Mouse (Mus musculus): ENCODE results near the gene Casc1.

Casc1 gene

GRCm38 (mm10) chr6:145204440-145204839 lies 6.4 kb downstream of the Casc1 start:
- peak in 1 of 2 experiments; percentile 55 for DNase-seq (ENCODE audit: low spot score in 2 of 2)

DNA sequence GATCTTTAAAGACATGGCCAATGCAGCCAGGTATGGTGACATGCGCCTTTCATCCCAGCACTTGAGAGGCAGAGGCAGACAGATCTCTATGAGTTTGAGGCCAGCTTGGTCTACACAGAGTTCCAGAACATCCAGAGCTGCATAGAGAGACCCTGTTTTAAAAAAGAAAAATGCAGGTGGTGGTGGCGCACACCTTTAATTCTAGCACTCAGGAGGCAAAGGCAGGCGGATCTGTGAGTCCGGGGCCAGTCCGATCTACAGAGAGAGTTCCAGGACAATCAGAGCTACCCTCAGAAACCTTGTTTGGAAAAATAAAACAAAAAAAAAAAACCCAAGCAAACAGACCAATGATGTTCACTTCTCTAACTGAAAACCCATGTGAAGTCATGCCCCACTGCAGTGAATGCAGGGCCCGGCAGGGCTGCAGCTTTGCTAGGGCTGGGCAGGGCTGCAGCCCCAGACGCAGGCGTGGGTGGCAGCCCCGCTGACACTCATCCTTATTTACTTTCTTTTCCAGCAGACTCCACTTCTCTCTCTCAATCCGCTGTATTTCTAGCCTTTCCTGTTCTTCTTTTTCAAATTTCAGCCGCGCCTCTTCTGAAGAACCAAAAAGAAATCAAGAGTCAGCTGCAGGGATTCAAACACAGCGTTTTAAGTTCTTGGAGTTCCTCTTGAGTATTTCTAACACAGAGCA lies 8.2 kb downstream of the Casc1 start:
- peak in 1 of 2 experiments; percentile 39 for DNase-seq (ENCODE audit: low spot score in 2 of 2)

- DNase-seq (ENCODE audit: low spot score in 2 of 2) = no peak
Measured at GRCm38 (mm10) chr6:145197949-145198686, 12.7 kb downstream of the Casc1 start.

GRCm38 (mm10) chr6:145193446-145193845 lies 17.4 kb downstream of the Casc1 start:
- no peak for DNase-seq (ENCODE audit: low spot score in 2 of 2)

DNA sequence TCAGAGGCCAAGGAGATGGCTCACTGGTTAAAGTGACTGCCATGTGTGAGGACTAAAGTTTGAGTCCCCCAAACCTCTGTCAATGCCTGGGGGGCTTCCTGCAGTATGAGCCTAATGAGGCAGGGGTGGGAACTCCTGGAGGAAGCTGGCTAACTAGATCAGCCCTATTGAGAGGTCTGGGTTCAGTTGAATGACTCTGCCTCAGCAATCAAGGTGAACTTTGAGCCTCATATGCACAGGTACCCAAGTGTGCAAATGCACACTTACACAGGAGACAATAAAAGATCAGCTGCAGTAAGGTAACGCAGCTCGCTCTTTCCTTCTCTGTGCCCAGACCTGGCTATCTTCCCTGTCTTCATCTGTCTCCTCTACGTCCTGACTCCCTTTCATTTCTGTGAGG lies 17.8 kb downstream of the Casc1 start:
- no peak for DNase-seq (ENCODE audit: low spot score in 2 of 2)

GRCm38 (mm10) chr6:145187093-145188088 lies 23.4 kb downstream of the Casc1 start:
- no peak for DNase-seq (ENCODE audit: low spot score in 2 of 2)

- DNase-seq (ENCODE audit: low spot score in 2 of 2) = no peak
Measured at GRCm38 (mm10) chr6:145186096-145186495, 24.7 kb downstream of the Casc1 start.

DNA sequence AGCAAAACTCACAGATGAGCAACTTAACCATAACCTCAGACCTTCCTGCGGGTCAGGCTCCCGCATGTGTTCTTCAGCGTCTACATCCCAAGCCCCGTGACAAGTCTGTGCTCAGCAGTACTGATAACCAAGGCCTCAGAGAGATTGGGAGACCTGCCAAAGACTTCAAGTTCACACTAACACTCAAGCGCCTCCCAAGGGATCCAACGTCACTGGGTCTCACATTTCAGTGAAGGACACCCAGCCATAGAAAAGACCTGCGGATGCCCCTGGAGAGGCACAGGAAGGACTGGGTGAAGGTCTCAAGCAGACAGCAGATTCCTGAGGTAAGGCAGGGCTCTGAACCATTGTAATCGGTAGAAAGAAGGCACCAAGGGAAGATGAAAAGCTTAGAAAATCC lies 28.8 kb downstream of the Casc1 start:
- no peak for DNase-seq (ENCODE audit: low spot score in 2 of 2)

DNA sequence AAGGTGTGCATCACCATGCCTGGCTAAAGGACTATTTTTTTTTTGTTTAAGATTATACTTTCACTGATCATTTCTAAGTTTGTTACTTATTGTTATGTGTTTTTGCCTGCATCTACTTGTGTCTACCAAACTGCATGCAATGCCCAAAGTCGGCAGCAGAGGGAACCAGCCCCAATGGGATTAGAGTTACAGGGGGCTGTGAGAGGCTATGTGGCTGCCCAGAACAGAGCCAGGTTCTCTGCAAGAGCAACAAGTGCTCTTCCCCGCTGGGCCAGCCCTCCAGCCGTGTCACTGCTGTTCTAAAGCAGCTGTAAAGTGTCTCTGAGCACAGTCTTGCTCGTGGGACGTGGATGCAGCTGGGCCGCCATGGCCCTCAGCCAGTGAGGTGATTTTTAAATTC lies 31.1 kb downstream of the Casc1 start:
- DNase-seq (ENCODE audit: low spot score in 2 of 2) = peak; percentile 57 to 82

GRCm38 (mm10) chr6:145176474-145176873 lies 34.3 kb downstream of the Casc1 start:
- DNase-seq (ENCODE audit: low spot score in 2 of 2) = no peak

DNA sequence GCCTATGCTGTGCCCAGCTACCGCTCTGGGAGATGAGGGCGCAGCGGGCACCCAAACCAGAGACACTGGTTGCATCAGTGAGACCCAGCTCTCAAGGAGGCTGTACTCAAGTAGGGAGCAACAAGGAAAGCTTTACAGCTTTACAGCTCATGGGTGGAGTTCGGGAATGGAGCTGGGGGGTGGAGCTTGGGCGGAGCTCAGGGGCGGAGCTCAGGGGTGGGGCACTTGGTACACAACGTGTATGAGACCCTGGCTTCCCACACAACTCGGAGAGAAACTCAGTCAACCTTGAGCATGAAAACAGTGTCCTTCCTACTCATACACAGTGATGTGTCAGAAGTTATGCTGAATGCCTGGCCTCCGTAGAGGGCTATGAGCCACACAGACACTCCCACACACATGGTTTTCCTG lies 35.2 kb downstream of the Casc1 start:
- no peak for DNase-seq (ENCODE audit: low spot score in 2 of 2)

DNA sequence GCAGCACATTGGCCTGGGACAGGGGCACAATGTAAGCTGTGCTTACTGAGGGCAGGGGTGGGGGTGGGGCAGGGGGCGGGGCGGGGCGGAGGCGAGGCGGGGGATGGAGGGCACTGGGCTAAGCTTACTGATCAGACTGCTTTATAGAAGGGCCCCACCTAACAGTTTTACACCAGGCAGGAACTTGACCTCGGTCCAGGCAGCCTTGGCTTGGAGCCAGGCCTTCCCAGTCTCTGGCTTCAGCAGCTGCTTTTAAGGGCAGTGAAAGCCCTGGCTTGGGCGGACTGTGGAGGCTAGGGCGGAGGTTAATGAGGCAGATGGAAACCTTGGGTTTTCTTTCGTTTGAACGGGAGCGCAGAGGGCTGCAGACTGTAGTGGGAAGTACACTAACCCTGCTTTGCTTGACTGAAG lies 37.0 kb downstream of the Casc1 start:
- no peak for DNase-seq (ENCODE audit: low spot score in 2 of 2)

DNA sequence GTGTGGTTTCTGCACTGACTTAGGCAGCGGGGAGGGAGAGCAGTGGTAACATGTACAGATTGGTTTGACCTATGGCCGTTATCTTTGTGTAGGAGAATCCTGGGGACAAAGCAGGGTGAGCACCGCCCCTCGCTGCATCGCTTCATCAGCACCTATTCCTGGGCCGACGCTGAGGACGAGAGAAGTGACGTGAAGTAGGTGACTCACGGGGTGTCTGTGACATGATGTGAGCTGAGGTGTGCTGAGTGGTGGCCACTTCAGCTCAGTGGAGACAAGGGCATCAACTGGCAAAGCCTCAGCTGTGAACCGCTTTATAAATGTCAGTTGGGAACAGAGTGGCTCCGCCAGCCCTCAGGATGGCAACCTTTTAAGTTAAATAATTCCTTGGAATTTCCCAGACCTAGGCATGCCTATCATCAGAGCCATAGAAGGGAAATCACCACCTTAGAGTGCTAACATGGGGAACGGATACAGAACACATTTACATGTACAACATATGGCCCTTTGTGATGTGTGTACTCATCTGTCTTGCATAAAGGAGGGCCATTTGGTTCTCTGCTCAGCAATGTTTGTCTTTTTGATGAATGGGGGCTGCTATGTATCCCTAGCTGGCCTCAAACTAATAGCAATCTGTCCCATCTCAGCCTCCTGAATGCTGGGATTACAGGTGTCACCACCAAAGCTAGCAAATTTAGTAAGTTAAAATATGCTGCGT lies 38.8 kb downstream of the Casc1 start:
- no peak for DNase-seq (ENCODE audit: low spot score in 2 of 2)

- no peak for DNase-seq (ENCODE audit: low spot score in 2 of 2)
Measured at GRCm38 (mm10) chr6:145160581-145160980, 50.2 kb downstream of the Casc1 start.

- DNase-seq (ENCODE audit: low spot score in 2 of 2) = no peak
Measured at GRCm38 (mm10) chr6:145158619-145159018, 52.2 kb downstream of the Casc1 start.

DNA sequence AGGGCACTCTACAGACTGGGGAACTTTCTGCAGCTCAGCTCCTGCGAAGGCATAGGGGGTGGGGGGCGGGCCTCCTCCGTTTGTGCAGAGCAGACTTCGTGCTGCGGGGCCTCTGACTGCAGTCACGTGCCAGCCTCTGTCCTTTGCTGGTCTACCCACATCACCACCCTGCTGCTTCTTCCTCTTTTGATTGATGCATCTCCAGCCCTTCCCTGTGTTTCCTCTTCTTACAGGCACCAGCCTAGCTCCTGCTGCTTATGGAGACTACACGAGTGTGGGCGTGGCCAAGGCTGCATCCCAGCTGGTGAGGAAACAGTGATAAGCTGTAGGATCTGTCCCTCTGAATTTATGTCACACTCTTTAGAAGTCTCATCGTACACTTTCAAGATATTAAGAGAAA lies 61.8 kb downstream of the Casc1 start:
- DNase-seq (ENCODE audit: low spot score in 2 of 2) = no peak

DNA sequence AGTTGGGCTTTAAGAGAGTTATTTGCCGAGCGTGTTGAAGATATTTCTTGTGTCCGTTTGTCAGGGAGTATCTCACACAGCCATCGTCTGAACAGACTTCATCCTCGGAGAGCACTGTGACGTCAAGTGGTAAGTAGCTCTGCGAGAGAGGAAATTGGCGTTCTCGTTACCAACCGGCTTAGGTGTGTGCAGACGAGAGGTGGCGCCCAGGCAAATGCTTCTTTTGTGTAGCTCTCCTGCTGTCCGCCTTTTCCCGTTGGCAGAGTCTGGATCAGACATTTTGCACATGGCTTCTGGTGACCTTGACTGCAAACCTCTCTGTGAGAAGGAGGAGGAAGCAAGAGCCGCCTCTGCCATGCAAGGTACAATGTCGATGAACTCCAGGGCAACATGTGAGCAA lies 63.1 kb downstream of the Casc1 start:
- no peak for DNase-seq (ENCODE audit: low spot score in 2 of 2)

GRCm38 (mm10) chr6:145145173-145145572 lies 65.6 kb downstream of the Casc1 start:
- no peak for DNase-seq (ENCODE audit: low spot score in 2 of 2)

- DNase-seq (ENCODE audit: low spot score in 2 of 2) = no peak
Measured at GRCm38 (mm10) chr6:145141827-145142226, 69.0 kb downstream of the Casc1 start.

DNA sequence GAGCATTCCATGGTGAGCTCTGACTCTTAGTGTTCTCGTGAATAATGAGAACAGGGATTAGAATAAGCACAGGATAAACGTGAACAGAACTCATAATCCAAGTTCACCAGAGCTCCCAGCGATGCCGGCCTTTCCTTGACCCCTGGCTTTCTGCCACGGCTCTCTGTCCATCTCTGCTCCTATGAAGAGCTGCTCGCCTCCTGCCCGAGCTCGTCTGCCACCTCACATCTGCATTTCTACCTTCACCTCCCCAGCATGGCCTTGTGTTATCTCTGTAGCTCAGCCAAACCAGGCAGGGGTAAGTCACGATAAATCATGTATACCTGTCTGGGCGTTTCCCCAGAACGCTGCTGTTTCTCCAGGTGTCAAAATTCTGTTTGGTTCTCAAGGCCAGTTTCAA lies 70.1 kb downstream of the Casc1 start:
- DNase-seq (ENCODE audit: low spot score in 2 of 2) = no peak

GRCm38 (mm10) chr6:145139776-145140475 lies 70.9 kb downstream of the Casc1 start:
- DNase-seq (ENCODE audit: low spot score in 2 of 2) = no peak
